Mouse (Mus musculus) left cerebral cortex, postnatal 10 days (tissue): Measurements from ENCODE around the gene Icmt. TPM values are rescaled to one million over a fixed set of nuclear protein-coding genes. Genes with fewer than 3 reads are reported as not detected.

Source experiments
- DNase-seq, 2 experiments: peaks; one replicate each; pipeline ENCODE4 v3.0.0; 2021 to 2022; ENCODE audit warnings: low spot score in 2 of 2, mixed read lengths in 1 of 2; ENCODE audit errors: extremely low spot score in 1 of 2
- intact Hi-C: fragments of 180-260 bp; cut with DNase I; formaldehyde crosslinking; loops from one replicate; pipeline ENCODE4 v1.15.1; 2025
- total RNA-seq, 2 experiments: library from RNA; stranded (reverse); gene quantifications; 2 replicates each; pipeline ENCODE4 v1.2.3; 2021

Gene Icmt
- 10 to 100 TPM; 31.7 to 32.3 TPM for total RNA-seq

DNA sequence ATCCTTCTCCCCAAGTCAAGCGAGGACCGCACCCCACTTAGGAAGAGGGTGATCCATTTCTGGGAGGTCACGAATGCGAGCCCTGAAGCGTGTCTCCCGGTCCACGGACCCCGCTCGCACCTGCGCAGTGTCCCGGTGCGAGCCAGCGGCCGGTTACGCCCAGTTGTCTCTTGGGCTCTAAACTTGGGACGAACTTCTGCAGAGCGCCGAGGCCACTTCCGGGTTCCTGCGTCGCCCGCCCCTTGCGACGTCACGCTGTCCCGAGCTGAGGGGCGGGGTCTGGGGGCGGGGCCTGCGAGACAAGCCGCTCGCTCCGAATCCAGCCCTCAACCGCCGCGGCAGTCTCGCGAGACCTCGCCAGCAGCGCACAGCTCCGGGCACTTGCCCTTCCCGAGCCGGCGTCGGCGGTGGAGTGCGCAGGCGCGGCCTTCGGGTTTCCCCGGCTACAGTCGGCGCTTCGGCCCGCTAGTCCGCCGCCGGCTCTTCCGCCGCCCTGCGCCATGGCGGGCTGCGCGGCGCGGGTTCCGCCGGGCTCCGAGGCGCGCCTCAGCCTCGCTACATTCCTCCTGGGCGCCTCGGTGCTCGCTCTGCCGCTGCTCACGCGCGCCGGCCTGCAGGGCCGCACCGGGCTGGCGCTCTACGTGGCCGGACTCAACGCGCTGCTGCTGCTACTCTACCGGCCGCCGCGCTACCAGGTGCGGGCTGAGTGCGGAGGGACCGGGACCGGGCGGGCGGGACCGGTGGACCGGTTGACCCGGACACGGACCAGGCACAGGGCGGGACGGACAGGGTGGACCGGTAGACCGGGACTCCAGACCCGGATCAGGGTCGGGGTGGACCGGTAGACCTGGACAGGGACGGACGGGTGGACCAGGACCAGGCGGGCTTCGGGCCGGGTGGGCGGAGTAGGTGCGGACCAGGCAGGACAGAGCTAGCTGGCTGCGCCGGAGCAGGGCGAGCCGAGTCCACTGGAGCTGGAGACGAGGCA is at the start of gene Icmt:
Gene Icmt (plus strand): TSS at position 354 of the 988 bp plus-strand sequence.
- intact Hi-C loops = no loop called here
- peak; percentile 98 to 100 for DNase-seq

DNA sequence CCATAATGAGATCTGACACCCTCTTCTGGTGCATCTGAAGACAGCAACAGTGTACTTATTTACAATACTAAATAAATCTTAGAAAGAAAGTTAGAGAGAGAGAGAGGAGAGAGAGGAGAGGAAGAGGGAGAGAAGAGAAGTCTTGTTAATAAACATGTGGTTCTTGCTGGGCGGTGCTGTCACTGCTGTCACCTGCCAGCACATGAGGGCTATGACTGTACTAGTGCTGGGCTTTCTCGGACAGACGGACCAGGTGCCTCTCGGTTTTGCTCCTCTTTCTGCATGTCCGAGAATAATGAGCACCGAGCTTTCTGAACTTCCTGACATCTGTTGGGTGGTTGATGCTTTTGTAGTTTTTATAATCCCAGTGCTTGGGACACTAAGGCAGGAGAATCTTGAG is 46.4 kb upstream of the Icmt start:
- intact Hi-C loops = no loop called here
- no peak for DNase-seq

- no peak for DNase-seq
- intact Hi-C loops = no loop called here
Observed at GRCm38 (mm10) chr4:152253183-152253759, 43.8 kb upstream of the Icmt start.

DNA sequence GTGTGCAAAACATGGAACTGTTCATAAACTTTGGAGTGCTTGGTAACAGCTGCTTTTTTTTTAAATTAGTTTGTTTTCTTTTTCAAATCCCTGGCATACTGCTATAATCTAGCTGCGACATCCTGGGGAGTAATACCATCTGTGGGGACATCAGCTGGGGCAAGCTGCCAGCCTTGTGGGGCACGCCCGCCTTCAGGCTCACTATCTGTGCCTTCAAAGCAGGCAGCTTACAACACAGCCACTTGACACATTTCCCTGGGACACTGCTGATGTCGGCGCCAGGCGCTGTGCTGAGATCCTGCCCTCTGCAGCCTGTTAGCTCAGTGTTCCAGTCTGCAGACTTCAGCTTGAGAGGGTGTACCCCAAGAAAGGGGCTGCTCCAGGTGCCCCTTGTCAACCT is 40.0 kb upstream of the Icmt start:
- intact Hi-C loops = no loop called here
- DNase-seq = peak; percentile 79 to 86

GRCm38 (mm10) chr4:152260451-152260850 is 36.6 kb upstream of the Icmt start:
- DNase-seq = no peak
- intact Hi-C loops = no loop called here

GRCm38 (mm10) chr4:152262187-152262586 is 34.8 kb upstream of the Icmt start:
- DNase-seq = no peak
- intact Hi-C loops = no loop called here

DNA sequence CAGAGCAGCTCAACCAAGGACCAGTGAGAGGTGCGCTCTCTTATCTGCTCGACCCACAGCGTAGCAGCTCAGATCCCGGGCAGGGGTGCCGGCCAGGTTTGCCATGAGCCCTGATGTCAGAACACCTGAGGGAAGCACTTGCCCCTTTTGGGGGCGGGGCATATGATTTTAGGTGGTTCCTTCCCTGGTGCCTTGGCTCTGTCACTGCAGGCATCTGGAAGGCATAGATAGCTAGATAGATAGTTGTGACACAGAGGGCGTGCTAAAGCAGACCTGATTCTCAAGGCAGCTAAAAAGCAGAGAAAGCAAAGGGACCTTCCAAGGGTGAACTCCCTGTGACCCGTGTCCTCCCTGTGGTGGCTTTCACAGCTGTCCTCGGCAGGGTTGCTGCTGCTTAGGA is 33.9 kb upstream of the Icmt start:
- no peak for DNase-seq
- intact Hi-C loops = no loop called here

DNA sequence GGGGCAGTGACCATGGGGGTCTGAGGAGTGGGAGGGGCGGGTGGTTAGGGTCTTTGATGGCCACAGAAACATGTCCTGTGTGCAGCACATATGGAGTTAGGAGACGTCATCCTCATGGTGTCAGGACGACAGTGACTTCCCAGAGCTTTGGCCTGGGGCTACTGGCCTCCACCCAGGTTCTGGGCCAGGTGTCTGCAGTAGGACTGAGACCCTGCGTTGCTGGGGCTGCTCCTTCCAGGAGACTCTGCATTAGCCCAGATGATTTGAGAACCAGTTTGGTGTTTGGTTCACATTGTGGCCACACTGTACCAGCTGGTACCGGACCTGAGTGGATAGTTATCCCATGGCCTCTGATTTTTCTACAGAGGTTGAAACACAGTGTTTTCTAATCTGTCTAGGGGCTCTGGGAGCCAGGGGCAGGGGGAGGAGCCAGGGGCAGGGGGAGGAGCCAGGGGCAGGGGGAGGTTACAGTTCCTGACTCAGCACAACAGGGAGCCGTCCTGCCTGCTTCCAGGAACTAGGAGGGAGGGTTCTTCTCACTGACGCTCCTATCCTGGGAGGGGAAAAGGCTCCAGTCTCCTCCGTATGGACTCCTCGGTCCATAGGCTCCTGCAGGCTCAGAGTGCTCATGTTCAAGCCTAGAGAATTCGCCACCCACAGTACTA is 33.4 kb upstream of the Icmt start:
- intact Hi-C loops = no loop called here

DNA sequence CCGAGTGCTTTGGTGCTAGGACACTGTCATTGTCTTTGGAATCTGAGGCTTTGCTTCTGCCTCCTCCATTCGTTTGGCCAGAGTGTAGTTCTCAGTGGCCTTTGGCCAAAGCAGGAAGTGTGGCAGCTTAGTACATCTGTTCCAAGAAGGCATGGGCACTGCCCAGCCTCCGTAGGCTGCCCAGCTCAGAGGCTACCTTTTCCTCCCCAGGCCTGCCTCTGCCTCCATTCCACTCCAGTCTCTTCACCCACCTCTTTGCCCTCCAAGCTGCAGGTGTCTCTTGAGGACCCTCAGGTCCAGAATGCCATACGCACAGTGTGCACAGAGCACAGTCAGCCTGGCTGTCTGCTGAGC is 32.9 kb upstream of the Icmt start:
- no peak for DNase-seq
- intact Hi-C loops = no loop called here

More for the DNA sequence above, 33.4 kb upstream of the Icmt start:
- DNase-seq = no peak

DNA sequence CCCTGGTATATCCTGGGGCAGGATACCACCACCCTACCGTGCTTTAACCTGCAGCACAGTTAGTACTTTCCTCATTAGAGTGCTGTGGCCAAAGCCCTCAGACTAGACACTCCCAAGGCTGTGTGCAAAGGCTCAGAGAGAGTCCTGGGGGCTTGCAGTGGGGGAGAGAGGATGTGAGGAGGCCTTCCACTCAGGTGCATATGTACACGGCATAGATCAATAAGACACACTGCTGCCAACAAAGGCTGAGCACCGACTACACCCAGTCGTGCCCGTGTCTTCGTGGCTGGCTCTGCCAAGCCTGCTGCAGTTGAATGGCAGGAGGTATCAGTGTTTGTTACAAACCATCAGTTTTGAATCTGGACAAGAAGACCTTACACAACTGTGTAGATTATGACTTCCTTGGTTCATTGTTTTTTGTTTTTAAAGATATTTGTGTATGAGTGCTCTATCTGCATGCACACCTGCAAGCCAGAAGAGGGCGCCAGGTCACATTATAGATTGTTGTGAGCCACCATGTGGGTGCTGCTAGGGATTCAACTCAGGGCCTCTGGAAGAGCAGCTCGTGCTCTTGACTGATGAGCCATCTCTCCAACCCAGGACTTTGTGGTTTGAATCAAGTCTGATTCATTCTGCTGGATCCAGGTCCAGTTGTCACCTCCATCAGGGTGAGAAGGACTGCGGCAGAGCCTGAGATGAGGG is 32.0 kb upstream of the Icmt start:
- intact Hi-C loops = no loop called here
- no peak for DNase-seq

DNA sequence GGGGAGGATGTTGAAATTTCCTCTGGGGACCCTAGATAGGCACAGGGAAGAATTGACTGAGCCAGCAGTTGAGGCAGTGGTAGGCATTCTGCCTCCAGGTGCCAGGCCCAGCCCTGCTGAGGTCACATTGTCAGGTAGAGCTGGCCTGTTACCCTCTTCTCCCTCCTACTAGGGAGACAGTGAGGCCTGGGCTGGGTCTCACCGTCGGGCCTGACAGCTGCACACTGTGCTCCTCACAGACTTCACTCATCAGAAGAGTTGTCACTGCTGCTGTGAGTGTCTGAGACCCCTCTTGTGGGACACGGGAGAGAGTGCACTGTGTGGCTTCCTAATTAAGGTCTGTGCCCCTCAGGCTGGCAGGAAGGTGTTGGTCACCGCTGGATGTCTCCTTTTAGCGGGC is 31.2 kb upstream of the Icmt start:
- intact Hi-C loops = no loop called here
- no peak for DNase-seq

DNA sequence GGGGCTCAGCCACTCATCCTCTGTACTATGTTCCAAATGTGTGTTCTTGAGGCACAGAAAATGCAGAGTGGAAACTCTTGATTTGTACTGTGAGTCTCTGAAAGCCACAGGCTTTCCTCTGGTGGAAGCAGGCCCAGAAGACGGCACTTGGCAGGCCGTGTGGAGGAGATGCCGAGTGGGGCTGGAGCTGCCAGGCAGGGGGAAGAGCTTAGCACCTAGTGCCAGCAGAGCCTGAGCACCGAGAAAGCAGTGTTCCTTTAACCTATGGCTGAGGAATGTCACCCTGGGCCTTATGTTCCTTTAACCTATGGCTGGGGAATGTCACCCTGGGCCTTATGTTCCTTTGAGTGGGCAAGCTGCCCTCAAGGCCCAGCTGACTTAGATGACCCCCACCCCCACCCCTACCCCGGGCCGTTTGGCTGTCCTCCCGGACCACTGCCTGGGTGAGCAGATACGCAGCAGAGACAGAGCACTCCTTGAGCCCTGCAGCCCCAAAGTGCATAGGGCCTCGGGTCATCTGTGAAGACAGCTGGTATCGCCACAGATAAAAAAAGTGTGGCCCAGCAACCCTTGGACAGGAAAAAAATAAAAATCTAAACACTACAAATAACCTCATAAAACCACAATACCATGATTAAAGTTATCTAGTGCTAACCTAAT is 30.7 kb upstream of the Icmt start:
- peak in 1 of 2 experiments; percentile 63 for DNase-seq
- intact Hi-C loops = no loop called here

- no peak for DNase-seq
- intact Hi-C loops = no loop called here
Observed at GRCm38 (mm10) chr4:152267748-152268369, 29.2 kb upstream of the Icmt start.

- no peak for DNase-seq
- intact Hi-C loops = no loop called here
Observed at GRCm38 (mm10) chr4:152269967-152270366, 27.1 kb upstream of the Icmt start.

DNA sequence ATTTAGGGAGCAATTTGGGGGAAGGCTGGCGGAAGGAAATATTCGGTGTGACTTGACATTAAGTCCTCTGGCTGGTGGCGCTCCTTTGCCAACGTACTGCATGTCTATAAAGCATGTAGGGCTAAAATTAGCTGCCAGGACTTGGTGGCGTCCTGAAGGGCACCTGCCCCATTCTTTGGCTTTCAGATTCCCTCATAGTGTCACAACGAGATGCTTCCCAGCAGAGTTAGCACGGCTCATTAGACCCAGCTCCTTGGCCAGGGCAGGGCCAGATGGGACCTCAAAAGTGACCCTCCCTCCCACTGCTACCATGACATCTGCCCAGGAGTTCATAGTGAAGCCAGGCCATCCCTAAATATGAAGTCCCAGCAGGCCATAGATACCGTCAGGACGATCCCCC is 26.4 kb upstream of the Icmt start:
- intact Hi-C loops = no loop called here
- DNase-seq = no peak

DNA sequence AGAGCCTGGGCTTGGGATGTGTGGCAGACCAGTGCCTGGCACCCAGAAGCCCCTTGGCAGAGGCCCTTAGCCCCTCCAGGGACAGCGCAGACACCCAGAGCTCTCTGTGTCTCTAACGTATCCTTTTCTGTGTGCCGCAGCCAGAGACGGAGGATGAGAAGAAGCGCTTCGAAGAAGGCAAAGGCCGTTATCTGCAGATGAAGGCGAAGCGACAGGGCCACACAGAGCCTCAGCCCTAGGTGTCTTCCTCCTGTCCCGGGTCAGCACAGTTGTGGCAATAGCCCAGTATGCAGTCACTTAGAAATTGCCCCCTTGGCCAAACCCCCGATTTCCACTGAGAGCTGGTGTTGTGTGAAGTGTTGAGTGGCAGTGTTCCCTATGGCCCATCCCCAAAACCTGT is 25.7 kb upstream of the Icmt start:
- intact Hi-C loops = no loop called here

DNA sequence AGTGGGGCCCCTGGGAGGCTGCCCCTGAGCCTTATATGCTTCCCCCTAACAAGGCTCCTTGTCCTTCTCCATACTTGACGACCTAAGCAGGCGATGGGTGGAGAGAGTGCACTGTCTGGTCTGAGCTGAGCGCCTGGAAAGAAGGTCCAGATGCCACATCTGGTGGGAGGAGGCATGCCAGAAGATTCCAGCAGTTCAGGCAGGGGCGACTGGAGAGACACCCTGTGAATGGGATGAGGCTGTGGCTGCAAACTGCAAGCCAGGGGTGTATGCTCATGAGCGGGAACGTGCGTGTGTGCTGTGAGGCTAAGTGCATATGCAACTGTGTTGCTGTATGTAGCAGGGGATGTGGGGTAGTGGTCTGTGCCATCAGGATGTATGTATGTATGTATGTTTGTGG is 25.0 kb upstream of the Icmt start:
- intact Hi-C loops = no loop called here
- no peak for DNase-seq

More for the DNA sequence above, 25.7 kb upstream of the Icmt start:
- no peak for DNase-seq

DNA sequence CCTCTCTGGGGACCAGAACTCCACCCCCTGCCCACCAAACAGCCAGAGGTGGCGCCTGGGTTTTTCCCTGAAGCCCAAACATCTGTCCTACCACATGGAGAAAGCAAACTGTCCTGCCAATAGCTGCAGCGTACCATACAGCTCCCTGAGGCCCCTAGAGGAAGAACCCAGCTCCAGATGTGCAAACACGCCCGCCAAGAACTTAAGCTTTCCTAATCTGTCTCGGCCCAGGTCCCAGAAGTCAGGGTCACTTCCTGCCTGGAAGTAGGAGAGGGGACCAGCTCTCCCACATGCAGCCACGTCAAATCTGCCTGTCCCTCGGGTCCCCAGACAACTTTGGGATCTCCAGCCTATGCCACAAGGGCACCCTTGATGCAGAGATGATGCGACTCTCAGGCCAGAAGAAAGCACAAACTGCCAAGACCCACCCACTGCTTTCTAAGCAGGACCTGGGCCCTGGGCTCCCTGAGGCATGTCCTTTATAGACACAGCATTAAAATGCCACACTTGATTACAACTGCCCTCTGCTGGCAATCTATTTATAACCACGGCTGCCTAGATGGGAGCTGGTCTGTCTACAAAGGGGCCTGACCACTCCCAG is 24.5 kb upstream of the Icmt start:
- no peak for DNase-seq
- intact Hi-C loops = no loop called here
